In genomic region chr19:53807276-53807801, GRCm38 (mm10) we compare ENCODE assay signal across 11 mouse cellular contexts.
DNase-seq lines count a peak whose midpoint lies in the region; ATAC-seq lines count a peak whose summit lies in the region.
"Had no signal": no experiment of that assay in that cellular context is flagged by ENCODE, and none has a peak within 500 bp of the region (broad histone marks: within the 10 kb centered on the region; RNA-seq: fewer than 3 reads in every experiment).

No protein-coding gene starts in this region.

- H3K4me2 ChIP-seq in embryonic facial prominence, embryonic 13.5 days = no peak overlapping the region
- no peak overlapping the region for H3K4me2 ChIP-seq in limb, embryonic 15.5 days

- H3K9me3 ChIP-seq in embryonic facial prominence, embryonic 13.5 days = no peaks in the 10 kb centered on the region
- no peaks in the 10 kb centered on the region for H3K9me3 ChIP-seq in embryonic facial prominence, embryonic 10.5 days
- no peaks in the 10 kb centered on the region for H3K9me3 ChIP-seq in limb, embryonic 15.5 days
- no peaks in the 10 kb centered on the region for H3K9me3 ChIP-seq in limb, embryonic 10.5 days (replicated peaks)

- no peak for ATAC-seq in embryonic facial prominence, embryonic 13.5 days (ENCODE audit: insufficient number of reproducible peaks, insufficient read depth, low FRiP score, low TSS enrichment, low read depth)
- ATAC-seq in limb, embryonic 15.5 days (ENCODE audit: insufficient number of reproducible peaks, low FRiP score, low TSS enrichment, low read depth) = no peak
- peak; percentile 88 for ATAC-seq in inflammation-experienced regulatory T-cells, adult 6 months

- 73% methylated on average over 5 of the region's 5 CpGs for WGBS in embryonic facial prominence, embryonic 13.5 days
- 88% methylated on average over 5 of the region's 5 CpGs for WGBS in embryonic facial prominence, embryonic 10.5 days
- WGBS in limb, embryonic 15.5 days = 71% methylated on average over 5 of the region's 5 CpGs
- 86% methylated on average over 5 of the region's 5 CpGs for WGBS in limb, embryonic 10.5 days

- H3K4me3 ChIP-seq in embryonic facial prominence, embryonic 13.5 days = no peak overlapping the region
- H3K4me3 ChIP-seq in embryonic facial prominence, embryonic 10.5 days = no peak overlapping the region
- H3K4me3 ChIP-seq in limb, embryonic 15.5 days = no peak overlapping the region
- H3K4me3 ChIP-seq in limb, embryonic 10.5 days = no peak overlapping the region

- H3K36me3 ChIP-seq in embryonic facial prominence, embryonic 13.5 days = no peaks in the 10 kb centered on the region
- no peaks in the 10 kb centered on the region for H3K36me3 ChIP-seq in embryonic facial prominence, embryonic 10.5 days (replicated peaks)
- H3K36me3 ChIP-seq in limb, embryonic 15.5 days = no peaks in the 10 kb centered on the region
- no peaks in the 10 kb centered on the region for H3K36me3 ChIP-seq in limb, embryonic 10.5 days

- peaks cover 36% of the 10 kb centered on the region for H3K4me1 ChIP-seq in embryonic facial prominence, embryonic 13.5 days
- peaks cover 28% of the 10 kb centered on the region for H3K4me1 ChIP-seq in embryonic facial prominence, embryonic 10.5 days
- H3K4me1 ChIP-seq in limb, embryonic 15.5 days = peaks cover 31% of the 10 kb centered on the region
- H3K4me1 ChIP-seq in limb, embryonic 10.5 days = peaks cover 32% of the 10 kb centered on the region

- no peaks in the 10 kb centered on the region for H3K27me3 ChIP-seq in embryonic facial prominence, embryonic 13.5 days
- no peaks in the 10 kb centered on the region for H3K27me3 ChIP-seq in embryonic facial prominence, embryonic 10.5 days (replicated peaks; ENCODE audit: low read depth, poor library complexity, severe bottlenecking)
- no peaks in the 10 kb centered on the region for H3K27me3 ChIP-seq in limb, embryonic 15.5 days
- 0 out of 2 replicates have a peak, but pooled peaks cover 8% of the 10 kb centered on the region for H3K27me3 ChIP-seq in limb, embryonic 10.5 days (ENCODE audit: low read depth, poor library complexity, severe bottlenecking)

- H3K9ac ChIP-seq in embryonic facial prominence, embryonic 13.5 days = no peak overlapping the region
- no peak overlapping the region for H3K9ac ChIP-seq in limb, embryonic 15.5 days

- intact Hi-C loops in left cerebral cortex, postnatal 14 days (cut with DNase I) = loop anchor here (5.0 kb wide), 1 partner anchor 45 kb away; no protein-coding TSS in a partner anchor

- no peak for DNase-seq in embryonic facial prominence, embryonic 10.5 days (ENCODE audit: low spot score)
- DNase-seq in limb, embryonic 10.5 days (ENCODE audit: low spot score) = no peak
- peak; percentile 55 for DNase-seq in thymus, postnatal 14 days
- no peak for DNase-seq in left cerebral cortex, postnatal 14 days (ENCODE audit: low spot score in 2 of 2)
- no peak for DNase-seq in urinary bladder, adult 18-20 months (ENCODE audit: low spot score in 2 of 2)
- DNase-seq: cerebellum, adult 11 months; gastrocnemius, postnatal 10 days; lung, postnatal 10 days had no signal

- H3K27ac ChIP-seq in embryonic facial prominence, embryonic 13.5 days = 0 out of 2 replicates have a peak overlapping the region, but pooled peaks have one; percentile 7
- H3K27ac ChIP-seq in embryonic facial prominence, embryonic 10.5 days (replicated peaks) = no peak overlapping the region
- peak overlapping the region; percentile 29; the same call in 1 of the 2 replicates for H3K27ac ChIP-seq in limb, embryonic 15.5 days
- no peak overlapping the region for H3K27ac ChIP-seq in limb, embryonic 10.5 days

Comparison
In these comparisons a context has a peak if more than half of its experiments do, and no peak if none do; other contexts are left out.
1. H3K27ac ChIP-seq: peak in embryonic facial prominence, embryonic 13.5 days (single experiment) and limb, embryonic 15.5 days (single experiment); none in embryonic facial prominence, embryonic 10.5 days (single experiment) and limb, embryonic 10.5 days (single experiment).